ENCODE assay signal across 13 mouse cellular contexts in genomic region chr17:44519356-44519755, GRCm38 (mm10).
"Had no signal": no experiment of that assay in that cellular context is flagged by ENCODE, and none has a peak within 500 bp of the region (broad histone marks: within the 10 kb centered on the region; RNA-seq: fewer than 3 reads in every experiment).

No protein-coding gene starts in this region.

- H3K4me2 ChIP-seq: limb, embryonic 12.5 days; liver, embryonic 13.5 days; lung, embryonic 15.5 days; midbrain, embryonic 12.5 days; stomach, embryonic 15.5 days had no signal

- H3K4me3 ChIP-seq: limb, embryonic 12.5 days; liver, embryonic 13.5 days; lung, embryonic 15.5 days; megakaryocyte, embryonic 14.5 days; midbrain, embryonic 12.5 days; stomach, embryonic 15.5 days had no signal

- ATAC-seq: liver, postnatal 0 days; midbrain, embryonic 16.5 days had no signal

- H3K9ac ChIP-seq: limb, embryonic 12.5 days; liver, embryonic 13.5 days; liver, postnatal 0 days; lung, embryonic 15.5 days; midbrain, embryonic 12.5 days; stomach, embryonic 15.5 days had no signal

- H3K27me3 ChIP-seq: limb, embryonic 12.5 days; liver, embryonic 13.5 days; lung, embryonic 15.5 days; midbrain, embryonic 12.5 days; stomach, embryonic 15.5 days had no signal

- H3K9me3 ChIP-seq: liver, embryonic 13.5 days; lung, embryonic 15.5 days; midbrain, embryonic 12.5 days; stomach, embryonic 15.5 days had no signal

- DNase-seq: liver; liver, embryonic 13.5 days; liver, postnatal 0 days; lung, postnatal 14 days; thymus, adult 2 months; thymus, postnatal 25 days had no signal

- H3K36me3 ChIP-seq: limb, embryonic 12.5 days; liver, embryonic 13.5 days; lung, embryonic 15.5 days; midbrain, embryonic 12.5 days; stomach, embryonic 15.5 days had no signal

- H3K27ac ChIP-seq: limb, embryonic 12.5 days; liver, embryonic 13.5 days; lung, embryonic 15.5 days; macrophage; midbrain, embryonic 12.5 days; stomach, embryonic 15.5 days had no signal

- H3K4me1 ChIP-seq: limb, embryonic 12.5 days; liver, embryonic 13.5 days; lung, embryonic 15.5 days; megakaryocyte, embryonic 14.5 days; midbrain, embryonic 12.5 days; stomach, embryonic 15.5 days had no signal
